Mouse (Mus musculus): Measurements from ENCODE around the gene Ccdc96. TPM values are rescaled to one million over a fixed set of nuclear protein-coding genes. Genes with fewer than 3 reads are reported as not detected.

Ccdc96 gene
- polyA plus RNA-seq, 1 experiment from 2014 or later, result 0.07 TPM

DNA sequence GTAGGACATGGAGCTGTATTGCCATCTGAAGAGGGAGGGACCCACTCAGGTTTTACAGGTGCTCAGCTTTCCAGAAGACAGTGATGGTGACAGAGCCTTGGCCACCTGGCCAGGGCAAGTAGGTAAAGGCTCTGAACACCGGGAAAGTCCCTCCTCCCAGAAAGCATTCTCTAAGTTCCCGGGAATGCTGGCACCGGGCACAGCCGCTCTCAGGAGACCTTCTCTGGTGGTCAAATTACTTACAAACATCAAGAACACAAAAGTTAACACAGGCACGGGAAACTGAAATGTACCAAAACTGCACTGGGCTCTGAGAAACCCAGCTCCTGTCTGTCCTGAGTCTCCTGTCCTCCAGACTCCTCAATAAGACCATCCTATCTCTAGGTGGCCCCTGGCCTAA lies 45.3 kb downstream of the Ccdc96 start:
- 21% methylated on average over 5 of the region's 5 CpGs for WGBS (ENCODE audit: insufficient replicate concordance)
- Histone ChIP-seq H3K9ac (peak overlapping the region; percentile 76), H3K4me1 (replicated peaks) (peaks cover 61% of the 10 kb centered on the region), H3K36me3 (replicated peaks) (no peaks in the 10 kb centered on the region), H3K4me2 (peak overlapping the region; percentile 93), H3K27me3 (no peaks in the 10 kb centered on the region), H3K9me3 (replicated peaks) (no peaks in the 10 kb centered on the region), H3K27ac (replicated peaks) (peak overlapping the region; percentile 60), H3K4me3 (replicated peaks) (peak overlapping the region; percentile 71)
- ATAC-seq (ENCODE audit: insufficient read depth), result no peak

DNA sequence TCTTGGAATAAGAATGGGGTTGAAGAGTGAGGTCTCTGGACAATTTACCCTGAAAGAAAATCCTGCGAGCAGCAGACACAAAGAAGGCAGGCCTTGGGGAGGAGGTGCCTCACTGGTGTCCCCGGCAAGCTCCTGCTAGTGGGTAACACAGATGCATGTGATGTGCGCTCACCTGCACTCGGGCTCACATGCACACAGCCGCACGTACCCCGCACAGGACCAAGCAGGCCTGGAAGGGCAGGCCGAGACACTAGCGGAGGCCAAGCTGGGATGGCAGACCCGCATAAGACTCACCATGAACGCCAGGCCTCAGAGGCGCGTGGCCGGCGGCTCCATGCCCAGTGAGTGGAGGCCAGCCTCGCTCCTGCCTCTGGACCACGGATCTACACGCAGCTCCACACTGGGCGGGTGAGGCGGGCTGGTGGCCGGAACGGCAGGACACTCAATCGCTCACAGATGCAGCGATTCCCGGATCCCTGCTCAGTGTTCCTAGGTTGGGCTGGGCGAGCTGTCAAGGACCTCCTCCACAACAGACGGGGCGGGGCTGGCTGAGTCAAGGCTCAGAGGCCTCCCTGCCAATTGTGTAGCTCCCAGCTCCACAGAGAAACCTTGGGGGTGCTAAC lies 45.9 kb downstream of the Ccdc96 start:
- under 1% methylated on average over 28 of the region's 28 CpGs for WGBS (ENCODE audit: insufficient replicate concordance)
- H3K27me3 ChIP-seq, result no peaks in the 10 kb centered on the region
- H3K9me3 ChIP-seq (replicated peaks), result no peaks in the 10 kb centered on the region
- H3K4me1 ChIP-seq (replicated peaks), result peaks cover 64% of the 10 kb centered on the region
- H3K9ac ChIP-seq, result peak overlapping the region; percentile 76
- peak overlapping the region; percentile 60 for H3K27ac ChIP-seq (replicated peaks)
- ATAC-seq (ENCODE audit: insufficient read depth), result peak; percentile 95
- no peaks in the 10 kb centered on the region for H3K36me3 ChIP-seq (replicated peaks)
- H3K4me3 ChIP-seq (replicated peaks), result peak overlapping the region; percentile 71
- peak overlapping the region; percentile 93 for H3K4me2 ChIP-seq

DNA sequence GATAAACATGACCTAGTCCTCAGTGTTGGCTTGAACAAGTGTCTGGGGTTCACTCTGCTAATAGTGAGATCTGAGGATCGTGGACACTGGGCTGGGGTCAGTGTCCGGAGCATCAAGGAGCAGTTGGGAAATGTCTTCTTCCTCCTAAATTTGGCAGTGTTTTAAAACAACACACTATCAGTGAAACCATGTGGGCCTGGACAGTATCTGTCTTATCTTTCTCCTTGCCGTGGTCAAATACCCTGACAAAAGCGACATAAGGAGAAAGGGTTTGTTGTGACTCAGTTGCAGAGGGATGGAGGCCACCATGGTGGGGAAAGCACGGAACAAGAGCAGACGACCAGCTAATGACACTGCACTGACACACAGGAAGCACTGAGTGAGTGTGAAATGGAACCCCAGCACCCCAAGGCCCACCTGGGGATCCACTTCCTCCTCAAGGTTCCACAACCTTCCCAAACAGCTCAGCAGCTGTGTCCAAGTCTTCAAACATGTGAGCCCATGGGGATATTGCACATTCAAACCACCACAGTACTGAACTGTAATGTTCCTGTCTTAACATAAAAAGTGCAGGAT lies 50.2 kb downstream of the Ccdc96 start:
- Histone ChIP-seq H3K4me3 (replicated peaks) (no peak overlapping the region), H3K27me3 (no peaks in the 10 kb centered on the region), H3K4me1 (replicated peaks) (peaks cover 45% of the 10 kb centered on the region), H3K36me3 (replicated peaks) (no peaks in the 10 kb centered on the region), H3K9me3 (replicated peaks) (no peaks in the 10 kb centered on the region), H3K27ac (replicated peaks) (no peak overlapping the region), H3K4me2 (no peak overlapping the region), H3K9ac (no peak overlapping the region)
- WGBS (ENCODE audit: insufficient replicate concordance), result 27% methylated on average over 6 of the region's 6 CpGs
- ATAC-seq (ENCODE audit: insufficient read depth), result no peak

DNA sequence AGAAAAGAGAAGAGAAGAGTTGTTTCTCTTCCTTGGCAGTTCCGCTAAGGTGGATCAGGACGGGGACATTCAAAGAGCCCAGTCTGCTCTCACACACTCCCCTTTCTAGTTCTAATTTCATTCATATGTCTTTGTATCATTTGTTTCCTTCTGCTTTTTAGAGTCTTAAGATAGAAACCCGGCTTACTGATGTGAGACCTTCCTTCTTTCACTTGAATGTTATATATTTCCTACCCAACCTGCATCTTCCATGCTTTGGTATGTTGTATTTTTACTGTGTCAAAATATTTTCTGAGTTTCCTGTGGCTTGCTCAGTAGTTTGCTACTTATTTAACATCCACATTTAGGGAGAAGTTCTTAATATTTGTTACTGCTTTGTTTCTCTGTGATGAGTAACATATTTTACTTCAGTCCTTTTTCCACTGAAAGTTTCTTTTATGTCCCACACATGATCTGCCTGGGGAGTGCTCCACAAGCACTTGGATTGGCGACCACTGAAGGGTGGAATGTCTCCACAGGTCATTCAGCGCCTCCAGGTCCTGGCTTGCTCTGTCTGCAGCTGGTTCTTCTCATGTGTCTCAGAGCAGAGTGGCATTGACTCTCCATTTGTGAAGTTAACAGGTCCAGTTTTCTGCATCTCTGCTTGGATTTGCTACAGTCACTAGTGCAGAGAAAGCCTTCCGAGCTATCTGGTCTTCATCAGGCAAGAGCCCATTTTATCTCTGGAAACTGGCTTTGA lies 51.2 kb downstream of the Ccdc96 start:
- 60% methylated on average over 6 of the region's 6 CpGs for WGBS (ENCODE audit: insufficient replicate concordance)
- ATAC-seq (ENCODE audit: insufficient read depth), result no peak
- no peak overlapping the region for H3K4me2 ChIP-seq

DNA sequence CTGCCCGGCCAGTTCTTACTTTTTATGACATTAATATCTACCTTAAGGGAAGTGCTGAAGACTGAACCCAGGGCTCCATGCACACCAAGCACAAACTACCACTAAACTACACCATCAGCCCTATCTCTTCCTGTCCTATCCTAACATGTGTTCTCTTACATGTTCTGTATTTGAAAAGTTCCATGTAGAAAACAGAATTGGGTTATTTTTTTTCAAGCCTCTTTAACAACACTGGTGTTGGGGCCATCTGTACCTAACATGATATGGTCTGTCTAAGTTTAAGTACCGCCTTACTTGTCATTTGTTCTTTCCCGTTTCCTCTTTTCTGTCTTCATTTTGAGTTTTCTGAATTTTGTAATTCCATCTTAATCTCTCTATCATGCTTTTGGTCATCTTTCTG lies 52.0 kb downstream of the Ccdc96 start:
- H3K27me3 ChIP-seq, result no peaks in the 10 kb centered on the region
- no peak overlapping the region for H3K27ac ChIP-seq (replicated peaks)
- 70% methylated on average over 3 of the region's 3 CpGs for WGBS (ENCODE audit: insufficient replicate concordance)
- no peak overlapping the region for H3K4me2 ChIP-seq
- H3K9me3 ChIP-seq (replicated peaks), result no peaks in the 10 kb centered on the region
- H3K9ac ChIP-seq, result no peak overlapping the region
- ATAC-seq (ENCODE audit: insufficient read depth), result no peak
- no peak overlapping the region for H3K4me3 ChIP-seq (replicated peaks)
- H3K4me1 ChIP-seq (replicated peaks), result peaks cover 28% of the 10 kb centered on the region
- H3K36me3 ChIP-seq (replicated peaks), result no peaks in the 10 kb centered on the region

More for the DNA sequence above, 51.2 kb downstream of the Ccdc96 start:
- H3K9me3 ChIP-seq (replicated peaks), result no peaks in the 10 kb centered on the region
- peaks cover 34% of the 10 kb centered on the region for H3K4me1 ChIP-seq (replicated peaks)
- no peaks in the 10 kb centered on the region for H3K27me3 ChIP-seq
- no peaks in the 10 kb centered on the region for H3K36me3 ChIP-seq (replicated peaks)
- H3K27ac ChIP-seq (replicated peaks), result no peak overlapping the region
- no peak overlapping the region for H3K9ac ChIP-seq
- H3K4me3 ChIP-seq (replicated peaks), result no peak overlapping the region

Other genes starting within 250 kb of the Ccdc96 start
- gene Sorcs2, start 86.4 kb upstream of the Ccdc96 start, polyA plus RNA-seq (2015; fragmentation: Nextera tagmentation; extraction: Ambion mirVana), result 0.55 and 1.1 TPM in 2 replicates
- 36.9 and 37.0 TPM in 2 replicates for gene Grpel1, start 19.6 kb upstream of the Ccdc96 start, polyA plus RNA-seq (2015; fragmentation: Nextera tagmentation; extraction: Ambion mirVana)
- gene Tada2b, start 303 bp upstream of the Ccdc96 start, polyA plus RNA-seq (2015; fragmentation: Nextera tagmentation; extraction: Ambion mirVana), result 0.74 and 1.1 TPM in 2 replicates
- gene Tbc1d14, start 108.7 kb downstream of the Ccdc96 start, polyA plus RNA-seq (2015; fragmentation: Nextera tagmentation; extraction: Ambion mirVana), result 9.0 and 9.5 TPM in 2 replicates
- gene D5Ertd579e, start 211.4 kb downstream of the Ccdc96 start, polyA plus RNA-seq (2015; fragmentation: Nextera tagmentation; extraction: Ambion mirVana), result 22.1 and 22.2 TPM in 2 replicates